Mouse (Mus musculus) MEL (cell line): Measurements from ENCODE around the gene Sec11a.

Source experiments
- CHD1 ChIP-seq: IDR thresholded peaks from 2 replicates; pipeline ENCODE4 v1.6.1; 2012; ENCODE audit warnings: low read depth, mild to moderate bottlenecking, inconsistent platforms, low read length, improper control_type of control experiment
- CTCF ChIP-seq, 3 experiments: IDR thresholded peaks in 2 of 3; conservative IDR thresholded peaks in 1 of 3; 2 replicates each; pipeline ENCODE4 v1.5.1; 2011 to 2012; ENCODE audit warnings: low read length in 3 of 3, low read depth in 2 of 3, mild to moderate bottlenecking in 2 of 3, improper control_type of control experiment in 1 of 3, inconsistent platforms in 1 of 3, mixed read lengths in 1 of 3, moderate library complexity in 1 of 3; ENCODE audit not compliant: control insufficient read depth in 1 of 3, insufficient read depth in 1 of 3, poor library complexity in 1 of 3, severe bottlenecking in 1 of 3
- MAFK ChIP-seq: IDR thresholded peaks from 2 replicates; pipeline ENCODE4 v1.6.1; 2011; ENCODE audit warnings: low read depth, mild to moderate bottlenecking, low read length, improper control_type of control experiment, borderline replicate concordance
- NELFE ChIP-seq: IDR thresholded peaks from 2 replicates; pipeline ENCODE4 v1.6.1; 2011; ENCODE audit warnings: low read depth, low read length, improper control_type of control experiment
- ZC3H11A ChIP-seq: IDR thresholded peaks from 2 replicates; pipeline ENCODE4 v1.6.1; 2012; ENCODE audit warnings: low read depth, mild to moderate bottlenecking, inconsistent platforms, low read length, improper control_type of control experiment
- ZNF384 ChIP-seq: IDR thresholded peaks from 2 replicates; pipeline ENCODE4 v1.6.1; 2012; ENCODE audit warnings: low read depth, mild to moderate bottlenecking, inconsistent platforms, low read length, improper control_type of control experiment

DNA sequence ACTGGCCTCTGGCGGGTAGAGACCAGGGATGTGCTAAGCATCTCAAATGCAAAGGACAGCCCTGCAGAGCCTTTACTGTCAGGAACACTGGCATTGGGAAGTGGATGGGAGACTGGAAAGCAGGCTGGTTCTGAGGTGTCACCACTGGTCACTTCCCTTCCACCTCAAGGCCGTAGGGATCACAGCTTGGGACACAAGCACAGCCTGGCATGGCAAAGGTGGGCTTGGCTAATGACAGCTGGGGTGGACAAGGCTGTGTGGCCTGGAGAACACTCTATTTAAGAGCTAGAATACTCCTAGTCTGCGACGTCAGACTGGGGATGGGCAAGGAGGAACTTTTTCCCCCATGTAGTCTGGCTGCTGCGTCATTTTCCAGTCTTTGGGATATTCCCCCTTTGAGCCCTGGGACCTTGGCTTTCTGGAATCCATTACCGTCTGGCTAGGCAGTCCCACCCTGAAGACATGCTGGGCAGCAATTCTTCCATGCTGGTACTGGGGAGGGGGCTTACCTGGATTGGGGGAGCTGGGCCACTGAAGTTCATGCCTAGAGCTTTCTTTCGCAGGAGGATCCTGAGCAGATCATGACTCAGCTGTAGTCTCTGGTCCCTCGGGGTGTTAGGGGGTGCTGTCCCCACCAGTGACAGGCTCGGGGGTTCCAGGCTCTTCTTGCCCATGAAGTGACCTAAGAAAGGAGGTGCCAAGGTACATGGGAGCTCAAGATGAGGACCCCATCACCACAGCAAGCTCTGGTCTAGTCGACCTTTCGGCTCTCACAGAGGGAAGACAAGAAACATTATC is 43.8 kb downstream of the Sec11a start:
- TF ChIP-seq MAFK, result no peak
- TF ChIP-seq NELFE, result no peak
- no peak for TF ChIP-seq CTCF (IDR thresholded peaks at IDR 0.05 in 2 of 3, conservative IDR thresholded peaks at IDR 0.05 in 1 of 3; ENCODE audit: control insufficient read depth in 1 of 3, insufficient read depth in 1 of 3, low read depth in 2 of 3, low read length in 3 of 3, poor library complexity in 1 of 3, severe bottlenecking in 1 of 3)
- TF ChIP-seq CHD1, result no peak
- no peak for TF ChIP-seq ZC3H11A
- TF ChIP-seq ZNF384, result no peak
